Mouse (Mus musculus) urinary bladder, postnatal 14 days (tissue): ENCODE results near the gene Gpd1l.
A peak's percentile ranks its signal among the peaks of the same experiment; 100 is the strongest.

ENCODE experiments used
- DNase-seq: peaks from one replicate; pipeline ENCODE4 v3.0.0; 2021; ENCODE audit warnings: low spot score

Gene Gpd1l

DNA sequence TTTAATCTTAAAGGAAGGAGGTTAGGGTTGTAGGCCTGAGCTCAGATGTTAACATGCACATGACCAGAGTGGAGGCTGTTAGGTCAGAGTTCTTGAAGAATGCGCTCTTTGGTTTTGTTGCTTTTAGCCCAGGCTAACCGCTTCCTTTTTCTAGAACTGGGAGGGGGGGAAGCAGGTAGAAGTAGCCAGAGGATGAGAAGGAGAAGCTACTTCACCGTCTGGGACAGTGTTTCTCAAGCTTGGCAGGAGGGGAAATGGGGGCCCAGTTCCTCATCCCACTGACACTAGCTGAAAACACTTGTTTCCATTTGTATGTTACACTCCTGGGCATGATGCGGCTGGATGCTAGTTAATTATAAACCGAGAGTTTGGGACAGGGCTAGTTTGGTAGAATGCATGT lies 8.2 kb downstream of the Gpd1l start:
- DNase-seq = no peak

DNA sequence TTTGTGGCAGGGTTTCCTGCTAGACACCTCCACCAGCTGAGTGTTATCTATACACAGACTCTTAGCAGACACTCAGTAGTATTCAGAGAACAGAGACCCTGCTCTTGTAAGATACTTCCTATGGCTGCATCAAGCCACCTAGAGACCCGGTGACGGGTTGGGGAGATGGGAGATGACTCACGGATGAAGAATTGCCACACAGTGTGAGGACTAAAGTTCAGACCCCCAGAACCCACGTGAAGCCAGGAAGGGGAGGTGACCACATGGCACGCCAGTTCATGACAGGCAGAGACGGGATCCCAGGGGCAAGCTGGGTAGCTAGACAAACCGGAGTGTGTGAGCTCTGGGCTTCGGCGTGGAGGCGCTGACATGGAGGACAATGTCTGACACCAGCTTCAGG lies 8.7 kb downstream of the Gpd1l start:
- DNase-seq = no peak

DNA sequence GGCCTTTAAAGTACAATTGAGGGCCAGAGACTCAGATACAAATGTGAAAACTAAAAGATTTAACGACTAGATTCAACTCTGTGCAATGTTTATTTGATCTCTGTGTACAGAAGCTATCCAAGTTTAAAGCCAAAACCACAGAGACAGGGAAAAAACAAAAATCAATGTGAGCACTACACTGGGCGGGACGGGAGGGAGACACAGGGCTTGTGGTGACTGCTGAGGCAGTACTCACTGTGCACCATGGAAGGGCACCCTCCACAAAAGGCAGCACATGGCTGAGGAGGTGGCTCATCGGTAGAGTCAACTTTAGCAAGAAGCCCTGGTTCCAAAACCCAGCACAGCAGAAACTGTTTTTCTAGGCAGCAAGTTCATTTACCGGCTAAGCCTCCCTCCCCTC lies 9.3 kb downstream of the Gpd1l start:
- no peak for DNase-seq

GRCm38 (mm10) chr9:114922209-114922608 lies 11.6 kb downstream of the Gpd1l start:
- no peak for DNase-seq

DNA sequence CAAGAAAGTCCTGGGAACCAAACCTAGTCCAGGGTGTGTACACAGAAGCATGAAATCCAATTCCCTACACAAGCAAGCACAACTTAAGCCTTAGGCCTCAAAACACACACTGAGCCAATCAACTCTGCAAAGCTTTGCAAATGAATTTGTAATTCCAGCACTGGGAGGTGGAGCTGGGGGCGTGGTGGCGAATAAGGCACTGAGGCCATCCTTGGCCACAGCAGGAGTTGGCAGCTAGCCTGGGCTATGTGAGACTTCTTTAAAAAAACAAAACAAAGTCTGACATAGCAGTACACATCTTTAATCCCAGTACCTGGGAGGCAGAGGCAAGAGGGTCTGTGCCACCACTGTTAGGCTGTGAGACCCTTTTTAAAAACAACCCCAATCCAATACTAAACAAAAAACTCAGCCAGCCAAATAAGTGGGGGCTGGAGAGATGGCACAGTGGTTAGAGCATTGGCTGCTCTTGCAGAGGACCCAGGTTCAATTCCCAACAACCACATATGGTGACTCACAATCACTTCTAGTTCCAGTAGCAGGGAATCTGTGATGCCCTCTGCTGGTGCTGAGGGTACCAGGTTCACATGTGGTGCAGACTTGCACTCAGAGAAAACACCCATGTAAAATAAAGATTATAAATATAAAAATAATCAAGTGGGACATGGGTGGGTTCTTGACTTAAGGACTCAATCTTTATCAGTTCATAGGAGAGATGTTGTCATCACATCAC lies 12.3 kb downstream of the Gpd1l start:
- DNase-seq = peak; percentile 25

GRCm38 (mm10) chr9:114920569-114920968 lies 13.2 kb downstream of the Gpd1l start:
- DNase-seq = no peak

DNA sequence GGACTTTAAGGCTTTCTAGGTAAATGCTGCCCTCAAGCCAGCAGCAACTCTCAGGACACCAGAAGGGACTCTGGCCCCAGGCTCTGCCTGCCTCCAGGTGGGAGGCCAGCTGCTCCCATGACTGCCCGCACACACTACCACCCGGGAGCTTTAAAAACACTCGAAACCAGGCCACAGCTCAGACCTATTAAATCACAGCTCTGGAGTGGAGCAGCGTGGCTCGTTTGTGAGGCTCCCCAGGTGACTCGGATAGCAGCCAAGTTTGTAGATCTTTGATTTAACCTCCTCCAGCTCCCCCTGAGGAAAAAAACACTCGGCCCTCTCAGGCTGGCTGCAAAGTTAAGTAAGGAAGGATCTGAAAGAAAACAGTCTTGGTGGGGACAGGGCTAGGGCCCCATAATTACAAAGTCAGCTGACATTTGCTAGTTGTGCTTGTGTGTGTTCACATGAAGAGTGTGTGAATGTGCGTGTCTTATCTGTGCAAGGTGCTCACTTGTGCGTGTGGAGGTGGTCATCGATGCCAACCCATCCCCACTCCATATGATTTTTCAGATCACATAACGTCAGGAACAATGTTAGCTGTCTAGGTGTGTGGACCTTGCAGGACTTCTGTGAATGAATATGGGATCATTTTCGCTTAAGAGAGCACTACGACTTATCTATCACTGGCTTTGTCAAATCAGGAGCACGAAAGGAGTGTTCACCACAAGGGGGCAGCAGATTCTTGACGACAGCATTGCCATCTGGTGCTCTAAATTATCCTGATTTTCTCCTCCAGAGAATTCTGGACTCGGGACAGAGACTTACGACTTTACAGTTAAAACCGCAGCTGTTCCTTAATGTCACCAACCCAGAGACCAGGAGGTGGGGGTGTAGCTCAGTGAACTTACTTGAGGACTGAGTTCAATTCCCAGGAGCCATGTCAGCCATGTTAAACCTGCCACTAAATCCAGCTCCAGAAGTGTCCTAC lies 20.8 kb downstream of the Gpd1l start:
- DNase-seq = peak; percentile 84

DNA sequence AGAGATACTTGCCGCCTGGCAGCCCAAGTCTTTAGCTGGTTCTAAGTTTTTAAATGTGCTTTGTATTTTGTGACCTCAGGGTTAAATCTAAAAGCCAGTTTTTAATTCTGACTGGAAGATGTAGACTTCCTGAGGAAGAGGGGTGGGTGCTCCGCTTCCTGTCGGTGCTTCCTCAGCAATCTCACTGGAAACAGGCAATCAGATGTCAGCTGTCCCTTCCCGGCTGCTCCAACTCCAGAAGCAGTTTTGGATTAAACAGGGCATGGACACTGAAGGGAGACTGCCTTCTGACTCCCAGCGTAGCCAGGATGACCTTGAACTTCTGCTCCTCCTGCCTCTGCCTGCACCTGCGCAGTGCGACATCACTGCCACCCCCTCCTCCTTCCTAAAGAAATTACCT lies 26.3 kb downstream of the Gpd1l start:
- DNase-seq = no peak

DNA sequence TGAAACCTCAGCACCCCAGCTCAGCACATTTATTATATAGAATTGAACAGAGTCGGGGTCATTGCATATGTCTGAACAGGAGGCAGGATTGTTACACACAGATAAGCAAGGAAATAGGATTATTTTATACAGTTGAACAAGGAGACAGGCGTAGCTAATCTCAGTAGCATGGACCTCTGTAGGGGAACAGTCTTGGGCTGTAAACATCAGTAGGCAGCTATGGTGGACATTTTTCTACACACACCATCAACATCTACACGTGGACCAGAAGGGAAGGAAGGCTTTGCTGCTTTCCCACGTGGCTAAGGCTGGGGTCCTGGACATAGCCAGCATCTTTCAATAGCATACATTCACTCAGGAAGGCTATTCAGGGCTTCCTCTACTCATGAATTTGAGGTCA lies 37.9 kb downstream of the Gpd1l start:
- no peak for DNase-seq

DNA sequence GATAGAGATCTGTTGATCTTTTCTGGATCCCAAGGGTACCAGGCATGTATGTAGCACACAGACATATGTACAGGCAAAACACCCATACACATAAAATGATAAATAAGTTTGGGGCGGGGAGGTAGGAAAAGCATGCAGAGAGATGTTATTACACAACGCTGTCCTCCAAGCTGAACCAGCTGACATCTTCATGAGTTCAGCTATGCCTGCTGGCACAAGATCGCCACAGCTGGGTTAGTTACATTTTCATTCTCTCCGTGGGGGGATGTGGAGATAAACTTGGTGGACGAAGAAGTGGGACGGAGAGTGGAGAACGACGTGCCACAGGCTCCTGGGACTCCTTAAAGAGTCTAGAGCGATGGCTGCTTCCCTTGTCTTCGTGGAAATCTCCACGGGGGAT lies 40.8 kb downstream of the Gpd1l start:
- DNase-seq = no peak

- no peak for DNase-seq
Measured at GRCm38 (mm10) chr9:114890377-114890776, 43.4 kb downstream of the Gpd1l start.

DNA sequence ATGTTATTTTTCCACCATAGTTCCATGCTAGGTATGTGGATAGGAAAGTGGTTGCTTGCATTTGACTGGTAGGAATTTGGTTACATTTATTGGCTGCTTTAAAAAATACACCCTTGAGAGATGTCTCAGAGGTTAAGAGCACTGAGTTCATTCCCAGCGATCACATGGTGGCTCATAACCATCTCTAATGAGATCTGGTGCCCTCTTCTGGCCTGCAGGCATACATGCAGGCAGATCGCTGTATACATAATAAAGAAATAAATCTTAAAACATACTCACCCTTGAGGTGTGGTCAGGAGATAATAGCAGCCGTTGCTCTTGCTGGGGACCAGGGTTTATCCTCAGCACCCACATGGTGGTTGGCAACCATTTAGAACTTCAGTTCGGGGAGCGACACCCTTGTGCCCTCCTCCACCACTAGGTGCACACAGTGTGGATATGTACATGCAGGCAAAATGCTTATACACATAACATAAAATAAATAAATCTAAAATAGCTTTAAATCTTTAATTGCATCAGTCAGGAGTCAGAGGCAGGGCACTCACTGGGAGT lies 44.9 kb downstream of the Gpd1l start:
- DNase-seq = no peak

- DNase-seq = peak; percentile 23
Measured at GRCm38 (mm10) chr9:114887699-114888098, 46.1 kb downstream of the Gpd1l start.

- DNase-seq = peak; percentile 12
Measured at GRCm38 (mm10) chr9:114885991-114886662, 47.7 kb downstream of the Gpd1l start.

- no peak for DNase-seq
Measured at GRCm38 (mm10) chr9:114885564-114885963, 48.2 kb downstream of the Gpd1l start.

- DNase-seq = no peak
Measured at GRCm38 (mm10) chr9:114881977-114882376, 51.8 kb downstream of the Gpd1l start.

- DNase-seq = no peak
Measured at GRCm38 (mm10) chr9:114855327-114855726, 78.5 kb downstream of the Gpd1l start.

GRCm38 (mm10) chr9:114854686-114855085 lies 79.1 kb downstream of the Gpd1l start:
- DNase-seq = no peak

GRCm38 (mm10) chr9:114853336-114853735 lies 80.5 kb downstream of the Gpd1l start:
- no peak for DNase-seq

- no peak for DNase-seq
Measured at GRCm38 (mm10) chr9:114851419-114852190, 82.2 kb downstream of the Gpd1l start.
